Mouse (Mus musculus) forebrain, embryonic 12.5 days (tissue): ENCODE measurements around the gene Gimap5. TPM values are rescaled to one million over a fixed set of nuclear protein-coding genes. Genes with fewer than 3 reads are reported as not detected.

Experiments used
- ATAC-seq: fragments of 200-750 bp; cut with Nextera tagmentation; 2 replicates; pipeline ENCODE4 v1.8.0; 2017; ENCODE audit warnings: moderate TSS enrichment; ENCODE audit not compliant: low FRiP score
- H3K27ac ChIP-seq: fragments of 300-500 bp; sonication (generic); 2 replicates; pipeline ENCODE4 v1.5.1; 2016; ENCODE audit warnings: mild to moderate bottlenecking
- H3K27me3 ChIP-seq: fragments of 300-500 bp; sonication (generic); 2 replicates; pipeline ENCODE4 v1.6.1; 2016; ENCODE audit warnings: mild to moderate bottlenecking
- H3K36me3 ChIP-seq: fragments of 300-500 bp; sonication (generic); replicated peaks from 2 replicates; pipeline ENCODE4 v1.6.1; 2016; ENCODE audit warnings: mild to moderate bottlenecking
- H3K4me1 ChIP-seq: fragments of 300-500 bp; sonication (generic); 2 replicates; pipeline ENCODE4 v1.6.1; 2016
- H3K4me2 ChIP-seq: fragments of 300-500 bp; sonication (generic); 2 replicates; pipeline ENCODE4 v1.6.1; 2016; ENCODE audit warnings: mild to moderate bottlenecking, moderate library complexity
- H3K4me3 ChIP-seq: fragments of 300-500 bp; sonication (generic); replicated peaks from 2 replicates; pipeline ENCODE4 v1.5.1; 2016; ENCODE audit warnings: mild to moderate bottlenecking
- H3K9ac ChIP-seq: fragments of 300-500 bp; sonication (generic); 2 replicates; pipeline ENCODE4 v1.6.1; 2016; ENCODE audit warnings: mild to moderate bottlenecking
- H3K9me3 ChIP-seq: fragments of 300-500 bp; sonication (generic); 2 replicates; pipeline ENCODE4 v1.6.1; 2016
- WGBS: fragments of 180-500 bp; shearing (Covaris S2); methylation state at CpG from one replicate; pipeline ENCODE4 v1.1.7; 2016; 5-methylcytosine and 5-hydroxymethylcytosine counted together
- polyA plus RNA-seq: library from polyadenylated mRNA; unstranded; fragments of >200 nt; fragmentation: Nextera tagmentation; extraction: Ambion mirVana; gene quantifications from 2 replicates; pipeline ENCODE4 v1.2.1, GENCODE M21; 2016

Gimap5 gene
- polyA plus RNA-seq, 1 experiment from 2014 or later = 0.50 TPM

DNA sequence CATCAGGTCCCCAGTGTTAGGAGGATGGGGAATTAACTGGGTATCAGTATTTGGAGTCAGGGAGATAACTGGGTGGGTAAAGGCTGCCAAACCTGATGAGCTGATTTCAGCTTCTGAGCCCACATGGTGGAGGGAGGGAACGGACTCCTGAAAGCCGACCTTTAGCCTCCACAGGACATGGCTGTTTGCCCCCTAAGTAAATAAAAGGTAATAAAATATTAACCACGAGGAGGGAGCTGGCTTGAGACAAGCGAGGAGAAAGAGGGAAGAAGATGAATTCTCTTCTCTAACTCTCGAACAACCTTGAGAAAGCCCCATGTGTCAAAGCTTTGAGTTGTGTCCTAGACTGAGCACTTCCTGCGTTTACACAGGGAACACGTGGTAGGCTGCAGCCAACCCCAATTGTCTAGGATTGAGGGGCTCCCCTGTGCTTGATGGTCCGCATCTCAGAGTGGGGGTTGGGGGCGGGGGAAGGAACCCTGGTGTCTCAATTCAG, 4.2 kb upstream of the Gimap5 start:
- peaks cover 10% of the 10 kb centered on the region for H3K4me1 ChIP-seq
- no peak overlapping the region for H3K4me2 ChIP-seq
- H3K27me3 ChIP-seq = peaks cover 47% of the 10 kb centered on the region
- no peak overlapping the region for H3K9ac ChIP-seq
- 41% methylated on average over 9 of the region's 9 CpGs for WGBS
- H3K9me3 ChIP-seq = no peaks in the 10 kb centered on the region
- ATAC-seq = no peak
- no peak overlapping the region for H3K4me3 ChIP-seq
- no peaks in the 10 kb centered on the region for H3K36me3 ChIP-seq
- no peak overlapping the region for H3K27ac ChIP-seq

DNA sequence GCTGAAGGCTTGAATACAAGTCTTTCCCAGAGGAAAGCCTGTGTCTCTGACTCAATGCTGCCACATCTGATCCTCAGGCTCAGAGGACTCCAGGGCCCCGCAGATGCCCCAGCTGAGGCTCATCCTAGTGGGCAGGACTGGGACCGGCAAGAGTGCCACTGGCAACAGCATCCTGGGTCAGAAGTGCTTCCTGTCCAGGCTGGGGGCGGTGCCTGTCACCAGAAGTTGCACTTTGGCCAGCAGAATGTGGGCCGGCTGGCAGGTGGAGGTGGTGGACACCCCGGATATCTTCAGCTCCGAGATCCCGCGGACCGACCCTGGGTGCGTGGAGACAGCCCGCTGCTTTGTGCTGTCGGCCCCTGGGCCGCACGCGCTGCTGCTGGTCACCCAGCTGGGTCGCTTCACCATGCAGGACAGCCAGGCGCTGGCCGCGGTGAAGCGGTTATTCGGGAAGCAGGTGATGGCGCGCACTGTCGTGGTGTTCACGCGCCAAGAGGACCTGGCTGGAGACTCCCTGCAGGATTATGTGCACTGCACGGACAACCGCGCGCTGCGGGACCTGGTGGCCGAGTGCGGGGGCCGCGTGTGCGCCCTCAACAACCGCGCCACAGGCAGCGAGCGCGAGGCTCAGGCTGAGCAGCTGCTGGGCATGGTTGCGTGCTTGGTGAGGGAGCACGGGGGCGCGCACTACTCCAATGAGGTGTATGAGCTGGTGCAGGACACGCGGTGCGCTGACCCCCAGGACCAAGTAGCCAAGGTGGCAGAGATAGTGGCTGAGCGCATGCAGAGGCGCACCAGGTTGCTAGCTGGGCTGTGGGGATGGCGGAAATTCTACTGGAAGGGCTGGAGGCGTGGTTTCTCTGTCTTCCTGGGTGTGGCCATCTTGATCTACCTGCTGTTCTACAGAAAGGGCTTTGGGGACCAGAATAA, 3.3 kb upstream of the Gimap5 start:
- ATAC-seq = 0 out of 2 replicates have a peak, but pooled peaks have one; percentile 20
- Histone ChIP-seq H3K9me3 (no peaks in the 10 kb centered on the region), H3K4me2 (peak overlapping the region; percentile 77), H3K36me3 (no peaks in the 10 kb centered on the region), H3K27me3 (peaks cover 47% of the 10 kb centered on the region), H3K9ac (peak overlapping the region; percentile 33; the same call in 1 of the 2 replicates), H3K4me3 (peak overlapping the region; percentile 48), H3K4me1 (peaks cover 10% of the 10 kb centered on the region), H3K27ac (no peak overlapping the region)
- WGBS = 2% methylated on average over 52 of the region's 52 CpGs

DNA sequence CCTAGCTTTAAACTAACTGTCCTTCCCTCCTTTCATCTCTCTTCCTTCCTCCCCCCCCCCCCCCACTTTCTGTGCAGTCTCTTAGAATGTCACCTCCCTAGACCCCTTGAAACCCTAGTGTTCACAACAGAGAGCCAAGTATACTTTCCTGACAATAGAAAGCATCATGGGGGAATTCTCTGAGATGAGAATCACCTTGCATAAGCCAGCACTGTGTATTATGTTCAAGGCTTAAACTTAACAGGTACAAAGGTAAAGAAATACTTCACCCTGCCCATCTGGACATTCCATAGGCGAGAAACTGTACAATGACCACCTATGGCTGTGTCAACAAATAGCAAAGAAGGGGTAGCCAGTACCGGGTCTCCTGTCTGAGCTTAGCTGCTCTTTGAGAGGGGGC, 507 bp upstream of the Gimap5 start:
- Histone ChIP-seq H3K9ac (no peak overlapping the region), H3K4me2 (no peak overlapping the region), H3K4me1 (peaks cover 10% of the 10 kb centered on the region), H3K4me3 (no peak overlapping the region), H3K27me3 (peaks cover 46% of the 10 kb centered on the region), H3K36me3 (no peaks in the 10 kb centered on the region), H3K27ac (no peak overlapping the region), H3K9me3 (no peaks in the 10 kb centered on the region)
- 61% methylated on average over 2 of the region's 2 CpGs for whole genome bisulfite sequencing
- no peak for ATAC-seq

DNA sequence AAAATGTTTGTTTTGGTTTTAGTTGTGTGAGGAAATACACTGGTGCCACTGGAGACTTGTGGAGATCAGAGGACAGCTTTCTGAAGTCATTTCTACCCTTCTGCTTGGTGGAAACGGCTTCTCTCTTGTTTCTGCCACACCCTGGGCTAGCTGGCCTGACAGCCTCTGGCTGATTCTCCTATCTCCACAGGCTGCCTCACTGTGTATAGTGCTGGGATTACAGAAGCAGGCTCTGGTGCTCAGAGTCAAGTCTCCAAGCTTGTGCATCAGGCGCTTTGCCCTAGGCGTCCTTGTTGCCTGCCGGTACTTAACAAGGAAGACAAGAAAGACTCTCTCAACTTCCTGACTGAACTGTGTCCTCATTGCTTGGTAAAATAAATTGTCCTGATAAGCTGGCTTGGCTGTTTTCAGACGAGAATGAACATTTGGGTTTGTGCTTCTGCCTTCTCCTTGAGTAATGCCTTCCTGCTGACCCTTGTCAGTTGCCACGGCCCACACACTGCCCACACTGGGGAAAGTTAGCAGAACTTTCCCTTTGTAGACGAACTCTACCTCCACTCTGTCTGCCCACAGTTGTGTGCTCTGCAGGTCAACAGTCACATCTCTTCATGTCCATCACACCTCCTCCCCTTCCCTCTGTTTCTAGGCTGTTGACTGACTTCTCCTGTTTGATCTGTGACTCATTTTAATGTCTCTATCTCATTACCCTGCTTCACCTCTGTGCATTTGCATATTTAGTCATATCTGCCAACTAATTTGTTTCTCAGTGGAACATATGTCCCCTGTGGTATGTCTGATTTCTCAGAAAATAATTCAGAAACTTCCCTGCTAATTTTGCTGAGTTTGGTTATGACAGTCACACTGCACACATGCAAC, 1.3 kb downstream of the Gimap5 start:
- Histone ChIP-seq H3K4me3 (no peak overlapping the region), H3K27me3 (peaks cover 27% of the 10 kb centered on the region), H3K36me3 (no peaks in the 10 kb centered on the region), H3K27ac (no peak overlapping the region), H3K4me2 (no peak overlapping the region), H3K9me3 (no peaks in the 10 kb centered on the region), H3K9ac (no peak overlapping the region), H3K4me1 (peaks cover 8% of the 10 kb centered on the region)
- no peak for ATAC-seq
- 86% methylated on average over 7 of the region's 7 CpGs for WGBS

DNA sequence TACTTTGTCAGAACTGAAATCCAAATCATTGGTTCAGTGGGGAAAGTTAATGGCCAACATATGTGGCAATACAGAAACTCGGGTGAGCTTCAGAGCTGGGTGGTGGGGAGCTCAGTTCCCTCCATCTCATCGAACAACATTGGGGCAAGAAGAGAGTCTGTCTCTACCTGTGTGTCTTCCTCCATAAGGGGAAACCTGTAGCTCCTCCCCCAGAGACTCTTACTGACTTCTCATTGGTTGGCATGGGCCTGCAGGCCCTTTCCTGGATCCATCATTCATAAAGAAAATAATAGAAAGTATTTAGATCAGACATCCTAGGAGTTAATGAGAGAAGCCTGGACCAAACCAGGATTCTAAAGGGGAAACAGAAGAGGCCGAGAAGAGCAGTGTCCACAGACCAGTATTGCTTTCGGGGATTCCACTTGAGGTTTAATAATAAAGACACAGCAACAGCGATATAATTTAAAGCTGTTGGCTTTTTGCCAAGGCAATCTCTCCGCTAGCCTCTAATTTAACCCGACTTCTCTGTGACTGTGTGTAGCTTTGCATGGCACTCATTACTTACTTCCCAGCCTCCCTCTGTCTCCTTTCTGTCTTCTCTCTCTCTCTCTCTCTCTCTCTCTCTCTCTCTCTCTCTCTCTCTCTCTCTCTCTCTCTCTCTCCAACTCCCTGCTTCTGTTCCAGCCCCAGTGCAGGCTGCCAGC, 17.7 kb downstream of the Gimap5 start:
- no peaks in the 10 kb centered on the region for H3K36me3 ChIP-seq
- H3K9ac ChIP-seq = no peak overlapping the region
- H3K4me1 ChIP-seq = no peaks in the 10 kb centered on the region
- H3K27me3 ChIP-seq = no peaks in the 10 kb centered on the region
- no peak overlapping the region for H3K27ac ChIP-seq
- H3K9me3 ChIP-seq = no peaks in the 10 kb centered on the region
- H3K4me3 ChIP-seq = no peak overlapping the region
- ATAC-seq = no peak
- 79% methylated on average over 7 of the region's 7 CpGs for WGBS
- no peak overlapping the region for H3K4me2 ChIP-seq

DNA sequence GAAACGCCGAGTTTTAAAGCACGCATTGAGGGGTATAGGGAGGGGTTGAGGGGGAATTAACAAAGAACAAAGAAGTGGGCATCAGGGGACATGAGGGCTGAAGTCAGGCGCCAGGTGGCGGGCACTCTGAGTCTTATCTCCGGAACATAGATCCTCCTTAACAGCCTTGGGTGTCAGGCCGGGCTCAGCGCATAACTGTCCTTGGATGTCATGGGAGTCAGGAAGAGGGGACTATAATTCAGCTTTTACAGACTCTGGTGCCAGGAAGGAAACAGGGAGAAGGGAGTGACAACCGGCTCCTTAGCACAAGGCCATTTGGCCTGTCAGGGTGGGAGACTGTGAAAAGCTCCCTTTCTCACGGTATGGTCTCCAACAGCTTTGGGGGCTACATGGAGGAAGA, 18.5 kb downstream of the Gimap5 start:
- Histone ChIP-seq H3K4me3 (no peak overlapping the region), H3K9ac (no peak overlapping the region), H3K4me2 (no peak overlapping the region), H3K36me3 (no peaks in the 10 kb centered on the region), H3K27ac (no peak overlapping the region), H3K9me3 (no peaks in the 10 kb centered on the region), H3K4me1 (no peaks in the 10 kb centered on the region), H3K27me3 (no peaks in the 10 kb centered on the region)
- no peak for ATAC-seq
- WGBS = 96% methylated on average over 10 of the region's 10 CpGs

DNA sequence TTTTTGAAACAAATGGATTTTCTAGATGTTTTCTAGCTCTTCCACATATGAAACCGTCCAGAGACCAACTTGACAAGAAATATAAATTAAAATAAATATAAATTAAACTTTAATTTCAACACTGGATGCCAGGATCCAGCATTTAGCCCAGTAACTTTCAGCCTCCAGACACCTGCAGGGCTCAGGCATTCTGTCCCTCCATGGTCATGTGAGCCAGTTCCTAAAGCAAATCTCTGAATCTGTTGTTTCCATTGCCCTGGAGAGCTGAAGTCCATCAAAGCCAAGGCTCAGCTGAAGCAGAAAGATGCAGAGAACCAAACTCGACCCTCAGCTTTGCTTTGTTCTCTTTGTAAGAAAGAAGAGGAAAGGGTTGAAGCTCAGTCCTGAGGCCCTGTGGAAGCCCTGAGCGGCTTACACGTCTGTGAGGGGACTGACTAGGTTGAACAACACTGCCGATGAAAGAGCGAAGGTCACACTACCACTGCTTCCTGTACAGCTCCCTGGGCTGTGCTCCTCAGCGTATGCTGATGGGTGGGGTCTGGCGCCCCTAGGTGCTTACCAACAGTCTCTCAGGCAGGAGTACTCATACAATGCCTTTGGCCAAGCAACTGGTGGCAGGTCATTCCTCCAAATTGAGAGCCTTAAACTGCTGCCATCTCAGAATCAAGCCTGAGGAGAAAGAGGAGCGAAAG, 22.3 kb downstream of the Gimap5 start:
- Histone ChIP-seq H3K36me3 (no peaks in the 10 kb centered on the region), H3K4me3 (no peak overlapping the region), H3K27ac (no peak overlapping the region), H3K4me1 (no peaks in the 10 kb centered on the region), H3K27me3 (no peaks in the 10 kb centered on the region), H3K9ac (no peak overlapping the region), H3K4me2 (no peak overlapping the region), H3K9me3 (no peaks in the 10 kb centered on the region)
- 76% methylated on average over 9 of the region's 9 CpGs for WGBS
- ATAC-seq = no peak

DNA sequence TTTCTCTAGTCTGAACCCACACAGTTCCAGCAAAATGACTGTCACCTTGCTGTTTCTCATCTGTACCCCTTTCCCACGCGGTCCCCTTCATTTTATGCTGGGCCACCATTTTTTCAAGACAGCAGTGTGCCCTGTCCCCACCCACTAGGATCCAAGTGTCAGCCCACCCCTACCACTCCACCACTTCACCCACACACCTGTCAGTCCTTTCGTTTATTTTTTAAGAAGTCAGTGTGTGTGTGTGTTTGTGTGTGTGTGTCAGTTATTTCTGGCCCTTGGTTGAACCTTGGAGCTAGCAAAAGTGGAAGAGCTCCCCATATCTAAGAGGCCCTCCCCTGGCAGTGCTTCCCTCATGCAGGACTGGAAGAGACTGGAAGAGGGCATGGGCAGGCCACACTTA, 22.9 kb downstream of the Gimap5 start:
- WGBS = 88% methylated on average over 3 of the region's 3 CpGs
- H3K9ac ChIP-seq = no peak overlapping the region
- no peaks in the 10 kb centered on the region for H3K27me3 ChIP-seq
- H3K9me3 ChIP-seq = no peaks in the 10 kb centered on the region
- no peaks in the 10 kb centered on the region for H3K36me3 ChIP-seq
- no peak overlapping the region for H3K4me3 ChIP-seq
- ATAC-seq = no peak
- H3K4me2 ChIP-seq = no peak overlapping the region
- H3K4me1 ChIP-seq = no peaks in the 10 kb centered on the region
- no peak overlapping the region for H3K27ac ChIP-seq

DNA sequence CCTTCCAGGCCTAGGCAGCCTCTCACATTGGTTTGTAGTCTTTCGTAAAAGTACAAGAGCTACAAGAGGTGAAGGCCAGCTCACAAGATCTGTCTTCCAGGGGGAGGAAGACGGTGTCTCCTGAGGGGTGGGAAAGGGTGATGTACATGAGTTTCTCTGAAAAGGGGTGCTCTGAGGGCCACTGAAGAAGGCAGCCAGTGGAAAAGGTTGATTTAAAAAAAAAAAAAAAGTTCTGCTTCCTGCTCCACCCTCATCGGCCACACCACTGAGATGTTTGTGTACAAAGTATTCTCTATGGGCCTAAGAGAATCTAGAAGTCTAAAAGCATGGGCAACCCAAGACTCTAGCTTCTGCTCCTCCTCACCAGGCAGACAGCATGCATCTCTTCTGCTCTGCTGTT, 24.7 kb downstream of the Gimap5 start, which contains the start of gene Gimap3:
Gene Gimap3 (minus strand): TSS at position 156 of the 400 bp plus-strand sequence.
- no peaks in the 10 kb centered on the region for H3K9me3 ChIP-seq

DNA sequence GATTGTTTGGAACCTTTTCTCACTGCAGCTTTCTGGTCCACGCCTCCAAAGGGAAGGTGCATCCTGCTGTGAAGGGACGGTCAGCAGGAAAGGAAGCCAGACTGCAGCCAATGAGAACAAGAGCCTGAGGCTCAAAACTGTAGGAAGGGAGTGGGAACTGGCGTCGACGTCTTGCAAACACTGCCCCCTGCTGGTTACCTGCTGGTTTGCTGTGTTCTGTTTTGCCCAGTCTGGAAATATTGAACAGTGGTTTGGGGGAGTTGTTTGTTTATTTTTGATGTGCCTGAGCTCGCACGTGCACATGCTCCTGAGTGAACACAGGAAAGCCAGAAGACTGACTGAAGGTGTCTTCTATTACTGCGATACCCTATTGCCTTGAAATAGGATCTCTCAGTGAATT, 26.0 kb downstream of the Gimap5 start:
- H3K36me3 ChIP-seq = no peaks in the 10 kb centered on the region
- no peaks in the 10 kb centered on the region for H3K9me3 ChIP-seq
- no peak overlapping the region for H3K4me2 ChIP-seq
- no peak overlapping the region for H3K27ac ChIP-seq
- WGBS = 12% methylated on average over 8 of the region's 8 CpGs
- no peaks in the 10 kb centered on the region for H3K4me1 ChIP-seq
- H3K4me3 ChIP-seq = no peak overlapping the region
- no peak overlapping the region for H3K9ac ChIP-seq
- H3K27me3 ChIP-seq = no peaks in the 10 kb centered on the region
- ATAC-seq = 0 out of 2 replicates have a peak, but pooled peaks have one; percentile 39

More for the DNA sequence above, 24.7 kb downstream of the Gimap5 start, which contains the start of gene Gimap3:
- H3K27me3 ChIP-seq = no peaks in the 10 kb centered on the region
- no peak for ATAC-seq
- H3K9ac ChIP-seq = no peak within 1 kb of the TSS
- no peaks in the 10 kb centered on the region for H3K36me3 ChIP-seq
- H3K27ac ChIP-seq = no peak within 1 kb of the TSS
- no peaks in the 10 kb centered on the region for H3K4me1 ChIP-seq
- WGBS = 88% methylated on average over 3 of the region's 3 CpGs
- no peak within 1 kb of the TSS for H3K4me3 ChIP-seq
- H3K4me2 ChIP-seq = no peak within 1 kb of the TSS

DNA sequence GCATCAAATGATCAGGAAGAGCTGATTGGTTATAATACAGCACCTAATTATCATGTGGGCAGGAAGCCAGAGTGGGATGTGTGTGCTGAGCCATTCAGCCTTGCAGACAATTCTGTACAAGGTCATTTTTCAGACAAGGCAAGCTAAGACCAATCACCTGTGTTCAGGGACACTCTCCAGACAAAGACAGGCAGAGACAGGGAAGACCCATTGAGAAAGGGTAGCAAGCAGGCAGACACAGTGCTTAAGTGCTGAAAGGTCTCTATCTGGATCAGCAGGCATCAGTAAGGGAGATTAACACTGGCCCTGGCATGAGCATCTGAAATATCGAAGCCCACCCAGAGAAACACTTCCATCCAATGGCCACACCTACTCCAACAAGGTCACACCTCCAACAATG, 38.4 kb downstream of the Gimap5 start:
- no peak overlapping the region for H3K4me3 ChIP-seq
- WGBS = 95% methylated on average over 1 of the region's 1 CpGs
- no peak overlapping the region for H3K9ac ChIP-seq
- H3K4me2 ChIP-seq = no peak overlapping the region
- no peaks in the 10 kb centered on the region for H3K36me3 ChIP-seq
- no peak overlapping the region for H3K27ac ChIP-seq
- no peaks in the 10 kb centered on the region for H3K9me3 ChIP-seq
- no peaks in the 10 kb centered on the region for H3K27me3 ChIP-seq
- ATAC-seq = no peak
- H3K4me1 ChIP-seq = no peaks in the 10 kb centered on the region
